Mouse (Mus musculus) forebrain, postnatal 0 days (tissue): ENCODE measurements around the gene Chst11. TPM values are rescaled to one million over a fixed set of nuclear protein-coding genes. Genes with fewer than 3 reads are reported as not detected.

Experiments used
- ATAC-seq: fragments of 200-750 bp; cut with Nextera tagmentation; 2 replicates; pipeline ENCODE4 v1.8.0; 2017; ENCODE audit warnings: mild to moderate bottlenecking, moderate library complexity
- DNase-seq: peaks from one replicate; pipeline ENCODE4 v3.0.0-alpha.2; 2015
- H3K27ac ChIP-seq: fragments of 300-500 bp; sonication (generic); 2 replicates; pipeline ENCODE4 v1.5.1; 2014; ENCODE audit warnings: low read depth, mild to moderate bottlenecking, antibody characterized with exemption, low read length, moderate library complexity, mixed read lengths
- H3K27me3 ChIP-seq: fragments of 300-500 bp; sonication (generic); 2 replicates; pipeline ENCODE4 v1.6.1; 2014; ENCODE audit warnings: mild to moderate bottlenecking, low read length, mixed read lengths; ENCODE audit not compliant: insufficient read depth
- H3K36me3 ChIP-seq: fragments of 300-500 bp; sonication (generic); 2 replicates; pipeline ENCODE4 v1.6.1; 2014; ENCODE audit warnings: mild to moderate bottlenecking, moderate library complexity; ENCODE audit not compliant: insufficient read depth
- H3K4me1 ChIP-seq: fragments of 300-500 bp; sonication (generic); 2 replicates; pipeline ENCODE4 v1.6.1; 2014; ENCODE audit warnings: antibody characterized with exemption; ENCODE audit not compliant: insufficient read depth
- H3K4me2 ChIP-seq: fragments of 300-500 bp; sonication (generic); 2 replicates; pipeline ENCODE4 v1.6.1; 2014; ENCODE audit warnings: low read depth, mild to moderate bottlenecking, moderate library complexity
- H3K4me3 ChIP-seq: fragments of 300-500 bp; sonication (generic); 2 replicates; pipeline ENCODE4 v1.5.1; 2014; ENCODE audit warnings: low read depth, low read length, mixed read lengths
- H3K9ac ChIP-seq: fragments of 300-500 bp; sonication (generic); 2 replicates; pipeline ENCODE4 v1.6.1; 2014; ENCODE audit warnings: mild to moderate bottlenecking
- H3K9me3 ChIP-seq: fragments of 300-500 bp; sonication (generic); 2 replicates; pipeline ENCODE4 v1.6.1; 2016; ENCODE audit warnings: low read length
- CTCF ChIP-seq: sonication (generic); IDR thresholded peaks from 2 replicates; pipeline ENCODE4 v1.5.1; 2016; ENCODE audit warnings: antibody characterized with exemption, control low read depth, low read depth
- WGBS: fragments of 180-500 bp; shearing (Covaris S2); extraction: QIAGEN DNeasy Blood & Tissue Kit; methylation state at CpG from one replicate; pipeline ENCODE4 v1.1.7; 2014; 5-methylcytosine and 5-hydroxymethylcytosine counted together
- polyA plus RNA-seq: library from polyadenylated mRNA; unstranded; fragments of >200 nt; fragmentation: Nextera tagmentation; extraction: Ambion mirVana; gene quantifications from 2 replicates; pipeline ENCODE4 v1.2.1, GENCODE M21; 2015
- total RNA-seq: library from RNA; depleted of rRNA; stranded (reverse); fragments of >200 nt; gene quantifications from 2 replicates; pipeline ENCODE4 v1.2.3, GENCODE M21; 2014

The Chst11 gene
- total and polyA plus RNA-seq, 2 experiments from 2014 or later = 2.9 to 20.8 TPM

DNA sequence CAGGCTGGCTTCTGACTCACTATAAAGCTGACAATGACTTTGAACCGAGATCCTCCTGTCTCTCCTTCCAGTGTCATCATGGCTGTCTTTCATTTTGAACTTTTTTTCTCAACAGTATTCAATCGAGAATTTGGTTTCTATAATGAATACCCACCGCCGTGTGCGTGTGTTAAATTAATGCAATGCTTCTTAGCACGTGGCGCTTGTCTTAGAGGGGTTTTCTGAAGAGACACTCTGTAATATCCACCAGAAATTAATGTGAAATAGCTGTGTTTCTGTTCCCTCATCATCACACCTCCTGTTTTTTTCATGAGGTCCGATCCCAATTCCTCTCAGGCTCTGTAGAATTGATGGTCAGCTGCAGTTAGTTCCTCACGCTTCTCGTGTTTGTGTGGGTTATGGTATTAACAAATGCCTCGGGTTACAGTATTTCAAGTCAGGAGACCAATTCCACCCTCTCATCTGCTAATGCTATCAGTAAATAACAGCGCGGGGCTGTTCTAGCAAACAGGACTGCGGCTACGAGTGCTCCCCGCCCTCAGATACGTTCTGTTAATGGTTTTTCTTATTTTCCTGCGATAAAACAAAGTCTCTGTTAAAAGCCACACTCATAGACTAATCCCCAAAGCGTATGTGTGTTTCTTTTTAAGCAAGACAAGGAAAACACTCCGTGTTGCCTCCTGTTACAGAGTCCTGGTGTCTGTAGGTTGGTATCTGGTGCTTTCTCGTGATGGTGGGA, 32.6 kb downstream of the Chst11 start:
- H3K27ac ChIP-seq = no peak overlapping the region
- no peaks in the 10 kb centered on the region for H3K9me3 ChIP-seq
- no peak overlapping the region for H3K9ac ChIP-seq
- H3K27me3 ChIP-seq = no peaks in the 10 kb centered on the region
- 63% methylated on average over 21 of the region's 21 CpGs for WGBS
- no peaks in the 10 kb centered on the region for H3K36me3 ChIP-seq
- H3K4me3 ChIP-seq = no peak overlapping the region
- no peak for TF ChIP-seq CTCF
- H3K4me2 ChIP-seq = no peak overlapping the region
- H3K4me1 ChIP-seq = peaks cover 8% of the 10 kb centered on the region; the same call in 1 of the 2 replicates
- no peak for DNase-seq
- no peak for ATAC-seq

DNA sequence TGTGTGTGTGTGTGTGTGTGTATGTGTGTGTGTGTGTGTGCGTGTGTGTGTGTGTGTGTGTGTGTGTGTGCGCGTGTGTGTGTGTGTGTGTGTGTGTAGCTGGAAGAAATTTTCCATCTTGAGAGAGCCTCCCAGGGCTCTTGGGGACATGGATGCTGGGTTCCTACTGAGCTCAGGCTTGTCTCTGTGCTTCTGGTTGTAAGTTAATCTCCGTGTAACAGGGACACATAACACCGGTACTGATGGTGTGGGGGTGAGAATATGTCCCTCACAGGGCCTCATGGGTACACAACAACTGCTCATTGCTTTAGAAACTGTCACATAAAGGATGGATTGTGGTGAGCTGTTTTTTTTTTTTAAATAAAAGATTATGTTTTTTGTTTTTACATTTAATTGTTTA, 33.2 kb downstream of the Chst11 start:
- no peak for TF ChIP-seq CTCF

GRCm38 (mm10) chr10:83019497-83020270, 34.4 kb downstream of the Chst11 start:
- no peaks in the 10 kb centered on the region for H3K9me3 ChIP-seq
- TF ChIP-seq CTCF = no peak
- H3K4me1 ChIP-seq = peaks cover 8% of the 10 kb centered on the region; the same call in 1 of the 2 replicates
- DNase-seq (peak; percentile 68), ATAC-seq (peak; percentile 84)
- 22% methylated on average over 19 of the region's 19 CpGs for WGBS
- H3K27ac ChIP-seq = no peak overlapping the region
- H3K36me3 ChIP-seq = no peaks in the 10 kb centered on the region
- no peak overlapping the region for H3K4me3 ChIP-seq
- H3K4me2 ChIP-seq = peak overlapping the region; percentile 32
- H3K9ac ChIP-seq = peak overlapping the region; percentile 33
- no peaks in the 10 kb centered on the region for H3K27me3 ChIP-seq

More for the DNA sequence above, 33.2 kb downstream of the Chst11 start:
- ATAC-seq (no peak), DNase-seq (no peak)
- Histone ChIP-seq H3K9me3 (no peaks in the 10 kb centered on the region), H3K27me3 (no peaks in the 10 kb centered on the region), H3K27ac (no peak overlapping the region), H3K36me3 (no peaks in the 10 kb centered on the region), H3K4me1 (peaks cover 8% of the 10 kb centered on the region; the same call in 1 of the 2 replicates), H3K4me3 (no peak overlapping the region), H3K4me2 (no peak overlapping the region), H3K9ac (no peak overlapping the region)
- 80% methylated on average over 5 of the region's 5 CpGs for WGBS

DNA sequence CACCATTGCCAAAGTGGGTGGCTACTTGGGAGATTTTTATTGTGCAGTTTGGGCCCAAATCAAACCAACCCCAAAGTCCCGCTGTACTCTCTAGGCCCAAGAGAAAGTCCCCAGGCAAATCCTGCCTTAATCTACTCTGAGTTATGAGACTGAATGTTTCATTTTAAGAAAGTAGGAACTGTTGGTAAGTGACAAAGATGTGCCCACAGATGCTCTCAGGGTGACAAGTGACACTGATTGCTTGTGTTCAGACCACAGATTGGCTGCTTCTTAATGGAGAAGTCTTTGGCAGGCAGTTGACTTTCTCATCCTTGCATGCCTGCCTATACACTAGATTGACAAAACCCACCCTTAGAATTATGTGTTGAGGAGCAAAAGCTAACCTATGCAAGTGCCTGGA, 37.3 kb downstream of the Chst11 start:
- Histone ChIP-seq H3K4me2 (no peak overlapping the region), H3K9ac (no peak overlapping the region), H3K36me3 (no peaks in the 10 kb centered on the region), H3K9me3 (no peaks in the 10 kb centered on the region), H3K4me1 (peaks cover 8% of the 10 kb centered on the region; the same call in 1 of the 2 replicates), H3K27me3 (no peaks in the 10 kb centered on the region), H3K4me3 (no peak overlapping the region), H3K27ac (no peak overlapping the region)
- DNase-seq = no peak
- TF ChIP-seq CTCF = no peak
- WGBS = 97% methylated on average over 1 of the region's 1 CpGs
- ATAC-seq = no peak

DNA sequence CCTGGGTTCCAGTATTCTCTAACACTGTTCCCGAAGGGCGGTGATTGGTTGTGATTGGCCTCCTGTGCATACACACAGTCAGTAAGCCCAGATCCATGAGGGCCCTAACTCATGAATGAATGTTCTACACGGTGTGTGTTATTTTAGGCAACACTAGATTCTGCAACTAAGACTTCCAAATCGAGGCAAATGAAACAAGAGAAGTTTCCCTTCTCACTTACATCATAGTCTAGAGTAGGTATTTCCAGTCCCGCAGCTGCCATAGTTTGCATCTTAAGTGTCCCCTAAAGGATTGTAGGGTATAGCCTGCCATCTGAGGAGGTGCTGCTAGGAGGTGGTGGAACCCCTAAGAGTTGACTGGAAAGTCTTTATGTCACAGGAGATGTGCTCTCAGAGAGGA, 40.9 kb downstream of the Chst11 start:
- WGBS = 90% methylated on average over 5 of the region's 5 CpGs
- no peaks in the 10 kb centered on the region for H3K4me1 ChIP-seq
- no peak for DNase-seq
- no peaks in the 10 kb centered on the region for H3K27me3 ChIP-seq
- ATAC-seq = no peak
- H3K4me2 ChIP-seq = no peak overlapping the region
- H3K9ac ChIP-seq = no peak overlapping the region
- no peaks in the 10 kb centered on the region for H3K36me3 ChIP-seq
- TF ChIP-seq CTCF = no peak
- H3K27ac ChIP-seq = no peak overlapping the region
- H3K9me3 ChIP-seq = no peaks in the 10 kb centered on the region
- H3K4me3 ChIP-seq = no peak overlapping the region

- no peak overlapping the region for H3K9ac ChIP-seq
- no peaks in the 10 kb centered on the region for H3K36me3 ChIP-seq
- no peak overlapping the region for H3K4me2 ChIP-seq
- H3K9me3 ChIP-seq = no peaks in the 10 kb centered on the region
- no peak overlapping the region for H3K27ac ChIP-seq
- WGBS = 87% methylated on average over 6 of the region's 6 CpGs
- H3K4me1 ChIP-seq = no peaks in the 10 kb centered on the region
- no peak for TF ChIP-seq CTCF
- H3K27me3 ChIP-seq = no peaks in the 10 kb centered on the region
- H3K4me3 ChIP-seq = no peak overlapping the region
- DNase-seq (no peak), ATAC-seq (no peak)
Measured at GRCm38 (mm10) chr10:83027673-83028072, 42.4 kb downstream of the Chst11 start.

GRCm38 (mm10) chr10:83030103-83030661, 44.9 kb downstream of the Chst11 start:
- H3K9ac ChIP-seq = no peak overlapping the region
- 79% methylated on average over 5 of the region's 5 CpGs for WGBS
- H3K4me3 ChIP-seq = no peak overlapping the region
- H3K9me3 ChIP-seq = no peaks in the 10 kb centered on the region
- no peaks in the 10 kb centered on the region for H3K36me3 ChIP-seq
- H3K27me3 ChIP-seq = no peaks in the 10 kb centered on the region
- no peak for TF ChIP-seq CTCF
- no peak overlapping the region for H3K4me2 ChIP-seq
- ATAC-seq (no peak), DNase-seq (no peak)
- H3K4me1 ChIP-seq = no peaks in the 10 kb centered on the region
- H3K27ac ChIP-seq = no peak overlapping the region
